Mouse (Mus musculus) CD8-positive naive resting alpha-beta T cell, adult 2 months (primary cell): ENCODE measurements around the gene St6galnac6.

ENCODE experiments used
- DNase-seq, 2 experiments: peaks; one replicate each; pipeline ENCODE4 v3.0.0; 2022; ENCODE audit warnings: low read depth in 2 of 2, low spot score in 2 of 2

Gene St6galnac6

DNA sequence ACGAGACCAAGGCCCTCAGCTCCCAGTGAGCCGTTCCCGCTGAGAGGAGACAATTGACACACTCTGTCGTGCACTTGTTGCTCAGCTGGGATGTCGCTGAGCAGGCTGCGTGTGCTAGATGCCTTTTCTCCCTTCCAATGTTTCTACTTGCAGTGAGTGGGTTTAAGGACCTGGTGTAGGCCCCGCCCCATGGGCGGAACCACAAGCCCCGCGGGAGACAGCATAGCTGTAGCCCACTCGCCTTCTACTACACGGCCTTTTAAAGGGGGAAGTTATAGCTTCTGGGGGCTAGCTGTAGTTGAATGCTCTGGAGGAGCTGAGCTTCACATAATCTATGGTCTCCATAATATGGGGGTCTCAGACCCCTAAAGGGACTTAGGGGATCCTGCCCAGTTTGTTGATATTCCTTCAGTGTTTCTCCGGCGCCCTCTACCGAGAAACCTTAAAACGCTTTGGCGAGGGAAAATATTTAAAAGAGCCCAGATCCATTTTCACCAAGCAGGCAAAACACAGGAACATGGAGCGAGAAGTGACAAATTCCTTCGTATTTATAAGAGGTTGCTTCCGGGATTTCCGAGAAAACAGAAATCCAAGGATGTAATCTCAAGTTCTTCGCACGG, 11.2 kb downstream of the St6galnac6 start:
- peak in 1 of 2 experiments; percentile 4 for DNase-seq

GRCm38 (mm10) chr2:32612274-32612673, 12.8 kb downstream of the St6galnac6 start:
- no peak for DNase-seq

DNA sequence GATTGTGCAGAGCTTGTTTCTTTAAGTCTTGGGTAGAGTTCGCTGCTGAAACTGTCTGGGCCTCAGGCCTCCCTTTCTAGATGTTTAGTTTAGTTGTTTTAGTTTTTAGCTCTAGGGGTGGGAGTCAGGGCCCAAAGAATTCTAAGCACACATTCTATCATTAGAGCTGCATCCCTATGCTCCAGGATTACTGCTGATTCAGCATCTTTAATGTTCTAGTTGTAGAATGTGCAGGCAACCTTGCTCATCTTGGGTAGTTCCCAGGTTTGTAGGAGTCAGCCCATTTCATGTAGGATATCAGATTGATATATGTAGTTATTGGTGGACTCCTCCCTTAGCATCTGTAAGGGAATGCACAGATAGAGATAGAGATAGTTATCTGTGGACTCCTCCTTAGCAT, 17.6 kb downstream of the St6galnac6 start:
- DNase-seq, result no peak

DNA sequence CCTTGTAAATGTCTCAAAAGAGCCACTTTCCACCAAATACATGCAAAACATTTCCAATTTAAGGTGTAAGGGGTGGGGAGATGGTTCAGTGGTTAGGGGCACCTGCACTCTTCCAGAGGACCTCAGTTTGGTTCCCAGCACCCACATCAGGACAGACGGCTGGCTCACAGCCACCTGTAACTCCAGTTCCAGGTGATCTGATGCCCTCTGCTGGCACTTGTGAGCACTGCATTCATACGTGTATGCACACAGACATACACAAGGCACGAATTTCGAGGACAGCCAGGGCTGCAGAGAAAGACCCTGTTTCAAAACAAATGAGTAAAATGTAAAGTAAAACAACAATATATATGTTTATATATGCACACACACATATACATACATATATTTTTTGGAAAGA, 18.1 kb downstream of the St6galnac6 start:
- no peak for DNase-seq

DNA sequence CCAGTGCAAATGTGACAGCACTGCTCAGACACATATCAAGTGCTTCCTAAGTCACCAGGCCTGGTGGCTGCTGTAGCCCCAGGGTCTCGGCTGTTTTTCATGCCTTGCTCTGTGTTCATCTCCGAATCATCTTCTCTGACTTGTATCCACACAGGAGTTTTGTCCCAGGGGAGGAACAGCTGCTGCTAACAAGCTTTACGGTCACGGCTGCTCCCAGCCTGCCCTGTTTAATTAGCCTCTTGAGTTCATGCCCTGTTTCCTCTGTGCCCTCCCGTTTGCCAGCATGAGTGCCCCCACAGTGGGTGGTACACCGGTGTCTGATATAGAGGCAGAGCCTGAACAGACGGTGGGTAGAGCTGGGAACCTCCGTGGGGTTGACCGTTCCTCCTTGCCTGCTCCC, 18.5 kb downstream of the St6galnac6 start:
- no peak for DNase-seq

- DNase-seq, result no peak
Measured at GRCm38 (mm10) chr2:32620682-32621516, 21.4 kb downstream of the St6galnac6 start.

DNA sequence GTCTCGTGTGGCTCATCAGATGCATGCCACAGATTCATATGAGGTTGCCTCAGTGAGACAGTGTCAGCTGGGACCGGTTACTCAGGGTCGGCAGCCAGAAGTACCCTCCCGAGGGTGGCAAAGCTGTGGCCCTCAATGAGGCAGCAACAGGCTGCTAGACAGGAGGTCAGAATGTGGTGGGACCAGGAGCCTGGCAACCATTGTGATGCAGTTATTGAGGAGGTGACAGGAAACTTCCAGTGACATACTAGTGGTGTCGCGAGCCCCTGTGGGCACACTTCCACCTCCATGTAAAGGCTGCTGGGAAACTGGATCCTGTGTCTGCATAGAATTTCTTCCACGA, 22.0 kb downstream of the St6galnac6 start, which contains the start of gene Ak1:
Gene Ak1, plus strand, starts transcription at position 242 of the 343 bp plus-strand sequence.
- no peak for DNase-seq

- DNase-seq, result no peak
Measured at GRCm38 (mm10) chr2:32624111-32624748, 24.7 kb downstream of the St6galnac6 start.

- DNase-seq, result no peak
Measured at GRCm38 (mm10) chr2:32625212-32625872, 25.8 kb downstream of the St6galnac6 start.

DNA sequence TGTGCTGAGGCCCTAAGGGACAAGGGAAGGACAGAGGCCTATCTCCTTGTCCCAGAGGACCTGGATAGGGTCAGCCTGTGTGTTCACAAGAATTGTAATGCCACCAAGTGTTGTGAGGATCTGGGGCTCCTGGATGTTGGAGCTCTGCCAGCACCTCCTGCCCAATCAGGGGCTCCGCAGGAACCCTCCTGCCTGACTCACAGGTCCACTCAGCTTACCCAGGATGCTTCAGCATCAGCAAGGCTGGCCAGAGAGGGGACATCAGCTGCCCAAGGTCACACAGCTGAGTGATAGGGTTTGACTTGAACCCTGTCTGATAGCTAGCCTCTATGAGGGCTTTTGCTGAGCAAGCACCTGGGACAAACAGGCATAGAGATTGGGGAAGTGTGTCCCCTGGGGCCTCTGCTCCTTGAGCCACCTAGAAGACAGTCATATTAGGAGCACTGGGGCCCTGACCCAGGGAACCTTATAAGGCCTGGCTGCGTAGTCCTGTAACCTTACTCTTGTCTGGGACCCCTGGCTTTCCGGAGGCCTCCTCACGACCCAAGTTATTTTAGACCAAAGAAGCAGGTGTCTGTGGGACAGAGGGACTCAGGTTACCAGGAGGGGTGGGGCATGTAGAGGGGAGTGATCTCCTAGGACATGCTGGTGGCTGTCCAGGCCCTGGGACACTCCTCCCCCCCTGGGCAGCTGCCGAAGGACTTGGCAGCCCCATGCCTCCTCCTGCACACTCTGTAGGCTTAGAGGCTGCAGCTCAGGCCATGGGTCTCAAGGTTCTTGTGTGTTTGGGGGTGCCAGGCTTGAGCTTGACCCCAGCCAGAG, 26.6 kb downstream of the St6galnac6 start:
- no peak for DNase-seq

- no peak for DNase-seq
Measured at GRCm38 (mm10) chr2:32627266-32628043, 27.9 kb downstream of the St6galnac6 start.

- DNase-seq, result no peak
Measured at GRCm38 (mm10) chr2:32628044-32628550, 28.6 kb downstream of the St6galnac6 start.

DNA sequence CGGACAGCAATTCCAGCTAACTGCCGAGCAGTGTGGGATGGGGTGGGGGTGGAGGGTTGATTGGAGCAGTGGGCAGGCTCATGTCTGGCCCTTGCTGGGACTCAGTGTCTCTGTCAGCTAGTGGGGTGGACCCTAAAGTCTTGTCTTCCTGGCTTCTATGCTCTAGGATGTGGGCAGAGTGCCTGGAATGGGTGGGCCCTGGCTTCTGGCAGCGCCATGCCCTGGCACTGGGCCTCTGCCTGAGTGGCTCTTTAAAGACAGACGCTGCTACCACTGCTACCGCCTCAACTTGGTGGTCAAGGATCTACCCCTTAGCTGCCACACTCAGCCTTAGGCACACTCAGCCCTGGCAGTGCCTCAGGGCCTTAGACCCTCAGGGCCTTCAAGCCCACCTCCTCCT, 29.2 kb downstream of the St6galnac6 start:
- no peak for DNase-seq

DNA sequence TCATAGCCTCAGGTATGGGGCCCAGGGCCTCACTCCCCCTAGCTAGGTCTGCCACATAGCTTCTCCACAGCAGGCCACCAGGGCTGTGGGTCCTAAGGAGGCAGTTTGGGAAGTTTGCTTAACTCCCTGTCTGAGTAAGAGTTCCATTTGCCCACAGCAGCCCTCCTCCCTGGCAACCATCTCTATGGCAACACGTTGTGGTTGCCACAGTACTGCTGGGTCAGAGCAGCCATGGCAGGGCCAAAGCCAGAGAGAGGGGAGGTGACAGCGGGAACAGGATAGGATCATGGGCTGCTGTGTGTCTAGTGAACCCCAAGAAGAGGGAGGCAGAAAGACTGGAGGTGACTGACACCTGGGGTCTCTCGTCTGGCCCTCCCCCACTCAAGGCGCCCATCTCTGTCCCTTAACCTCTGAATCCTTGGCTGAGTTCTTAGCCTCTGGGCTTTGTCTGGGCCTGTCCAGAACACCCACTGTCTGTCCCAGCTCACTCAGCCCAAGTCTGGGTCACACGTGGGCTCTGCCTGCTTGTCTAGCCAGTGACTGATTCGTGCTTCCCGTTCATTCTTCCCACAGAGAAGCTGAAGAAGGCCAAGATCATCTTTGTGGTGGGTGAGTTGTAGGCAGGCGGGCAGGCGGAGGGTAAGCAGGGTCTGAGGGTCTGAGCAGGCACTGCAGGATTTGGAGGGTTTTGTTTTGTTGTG, 29.9 kb downstream of the St6galnac6 start:
- DNase-seq, result no peak

- DNase-seq, result no peak
Measured at GRCm38 (mm10) chr2:32630036-32630435, 30.5 kb downstream of the St6galnac6 start.

DNA sequence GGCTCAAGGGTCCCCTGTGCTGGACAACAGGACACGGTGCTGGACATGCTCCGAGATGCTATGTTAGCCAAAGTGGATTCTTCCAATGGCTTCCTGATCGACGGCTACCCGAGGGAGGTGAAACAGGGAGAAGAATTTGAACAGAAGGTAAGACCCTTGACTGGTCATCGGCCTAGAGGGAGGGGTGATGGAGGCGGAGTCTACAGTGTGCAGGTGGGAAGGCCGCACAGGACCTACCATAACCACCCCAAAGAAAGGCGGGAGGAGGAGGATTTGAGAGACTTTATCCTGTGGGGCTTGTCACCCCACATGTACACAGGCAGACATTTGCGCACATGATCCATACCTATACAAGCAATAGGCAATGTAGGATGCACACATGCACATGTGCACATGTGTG, 31.5 kb downstream of the St6galnac6 start:
- no peak for DNase-seq

- peak; percentile 74 to 84 for DNase-seq
Measured at GRCm38 (mm10) chr2:32631737-32632394, 32.4 kb downstream of the St6galnac6 start.

DNA sequence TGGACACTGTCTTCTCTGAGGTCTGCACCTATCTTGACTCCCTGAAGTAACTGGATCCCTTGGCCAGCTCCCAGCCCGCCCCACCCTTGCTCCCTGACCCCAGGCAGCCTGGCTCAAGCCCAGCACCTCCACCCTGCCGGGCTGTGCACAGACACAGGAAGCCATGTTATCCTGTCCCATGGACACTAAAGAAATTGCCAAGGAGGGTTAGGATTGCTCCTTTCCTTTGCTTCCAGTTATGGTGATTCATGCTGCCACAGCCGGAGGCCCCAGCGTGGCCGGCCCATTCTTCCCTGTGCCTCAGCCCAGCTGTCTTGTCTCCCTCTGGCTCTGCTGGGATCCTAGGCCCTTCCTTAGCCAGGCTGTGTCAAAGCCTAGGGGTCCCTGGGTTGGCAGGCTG, 34.2 kb downstream of the St6galnac6 start:
- no peak for DNase-seq
